Mouse (Mus musculus): ENCODE results near the gene Cggbp1.
"Not testable (repeated sequence)": the region's sequence is repeated elsewhere in the genome, so short reads cannot be mapped to it uniquely, and the experiment has no call there.

Gene Cggbp1

GRCm38 (mm10) chr16:64851563-64852362 is at the start of gene Cggbp1, which contains the start of gene Zfp654:
Cggbp1 (plus strand) TSS chr16:64851996.
Zfp654 (minus strand) TSS chr16:64851652.
- peak; percentile 100 for DNase-seq (ENCODE audit: low read depth)

GRCm38 (mm10) chr16:64803041-64803440 is 48.8 kb upstream of the Cggbp1 start:
- DNase-seq (ENCODE audit: low read depth) = no peak

GRCm38 (mm10) chr16:64817094-64817765 is 34.6 kb upstream of the Cggbp1 start:
- DNase-seq (ENCODE audit: low read depth) = no peak

- peak; percentile 46 for DNase-seq (ENCODE audit: low read depth)
These were observed 27.9 kb upstream of the Cggbp1 start for GRCm38 (mm10) chr16:64823890-64824289.

DNA sequence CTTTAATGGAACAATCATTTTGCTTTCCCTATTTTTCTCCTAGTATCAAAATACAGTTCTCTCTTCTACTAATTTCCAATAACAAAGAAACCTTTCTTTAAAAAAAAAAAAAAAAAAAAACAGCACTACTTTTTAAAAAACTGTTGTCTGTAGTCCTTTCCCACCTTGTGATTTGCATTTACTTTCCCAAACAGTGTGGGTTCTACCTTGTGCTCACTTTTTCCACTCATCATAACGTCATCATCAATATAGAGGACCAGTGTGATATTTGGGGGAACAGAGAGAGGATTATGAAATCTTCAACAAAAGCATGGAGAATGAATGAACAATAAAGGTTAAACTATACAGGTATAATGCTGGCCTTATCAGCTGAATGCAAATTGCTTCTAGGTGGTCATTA is 27.3 kb upstream of the Cggbp1 start:
- DNase-seq (ENCODE audit: low read depth) = peak; percentile 50

- DNase-seq (ENCODE audit: low read depth) = no peak
These were observed 21.5 kb upstream of the Cggbp1 start for GRCm38 (mm10) chr16:64830291-64830690.

DNA sequence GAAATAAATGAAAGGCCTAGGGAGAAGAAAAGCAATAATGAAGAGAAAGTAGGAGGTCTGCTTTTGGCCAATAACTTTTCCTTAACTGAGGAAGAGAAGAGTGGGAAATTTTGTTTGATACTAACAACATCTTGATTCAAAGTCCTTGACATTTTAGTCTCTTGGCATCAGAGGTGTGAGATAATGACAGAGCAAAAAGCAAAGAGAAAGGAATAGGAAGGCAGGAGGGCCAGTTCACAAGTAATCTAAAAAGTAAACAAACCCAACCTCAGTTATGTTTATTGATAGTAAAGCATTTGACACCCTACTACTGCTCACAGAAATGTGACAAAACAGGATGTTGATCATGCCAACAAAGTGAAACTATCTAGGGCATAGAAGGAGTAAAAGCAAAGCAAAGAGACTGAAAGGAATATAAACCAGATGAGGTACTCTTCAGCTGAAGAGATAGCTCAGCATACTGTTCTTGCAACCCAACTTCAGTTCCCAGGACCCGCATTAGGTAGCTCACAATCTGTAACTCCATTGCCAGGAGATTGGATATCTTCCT is 15.7 kb upstream of the Cggbp1 start:
- DNase-seq (ENCODE audit: low read depth) = peak; percentile 78

GRCm38 (mm10) chr16:64836709-64837108 is 15.1 kb upstream of the Cggbp1 start:
- no peak for DNase-seq (ENCODE audit: low read depth)

- DNase-seq (ENCODE audit: low read depth) = no peak
These were observed 10.1 kb upstream of the Cggbp1 start for GRCm38 (mm10) chr16:64841481-64842373.

GRCm38 (mm10) chr16:64842374-64842729 is 9.4 kb upstream of the Cggbp1 start:
- DNase-seq (ENCODE audit: low read depth) = no peak

DNA sequence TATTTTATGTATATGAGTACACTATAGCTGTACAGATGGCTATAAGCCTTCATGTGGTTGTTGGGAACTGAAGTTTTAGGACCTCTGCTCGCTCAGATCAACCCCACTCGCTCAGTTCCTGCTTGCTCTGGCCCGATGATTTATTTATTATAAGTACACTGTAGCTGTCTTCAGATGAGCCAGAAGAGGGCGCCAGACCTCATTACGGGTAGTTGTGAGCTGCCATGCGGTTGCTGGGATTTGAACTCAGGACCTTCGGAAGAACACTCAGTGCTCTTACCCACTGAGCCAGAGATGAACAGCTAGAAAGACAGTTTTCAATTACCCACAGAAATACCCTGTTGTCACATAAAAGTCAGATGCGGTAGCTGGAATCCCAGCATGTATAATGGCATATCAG is 5.8 kb upstream of the Cggbp1 start:
- peak; percentile 73 for DNase-seq (ENCODE audit: low read depth)

DNA sequence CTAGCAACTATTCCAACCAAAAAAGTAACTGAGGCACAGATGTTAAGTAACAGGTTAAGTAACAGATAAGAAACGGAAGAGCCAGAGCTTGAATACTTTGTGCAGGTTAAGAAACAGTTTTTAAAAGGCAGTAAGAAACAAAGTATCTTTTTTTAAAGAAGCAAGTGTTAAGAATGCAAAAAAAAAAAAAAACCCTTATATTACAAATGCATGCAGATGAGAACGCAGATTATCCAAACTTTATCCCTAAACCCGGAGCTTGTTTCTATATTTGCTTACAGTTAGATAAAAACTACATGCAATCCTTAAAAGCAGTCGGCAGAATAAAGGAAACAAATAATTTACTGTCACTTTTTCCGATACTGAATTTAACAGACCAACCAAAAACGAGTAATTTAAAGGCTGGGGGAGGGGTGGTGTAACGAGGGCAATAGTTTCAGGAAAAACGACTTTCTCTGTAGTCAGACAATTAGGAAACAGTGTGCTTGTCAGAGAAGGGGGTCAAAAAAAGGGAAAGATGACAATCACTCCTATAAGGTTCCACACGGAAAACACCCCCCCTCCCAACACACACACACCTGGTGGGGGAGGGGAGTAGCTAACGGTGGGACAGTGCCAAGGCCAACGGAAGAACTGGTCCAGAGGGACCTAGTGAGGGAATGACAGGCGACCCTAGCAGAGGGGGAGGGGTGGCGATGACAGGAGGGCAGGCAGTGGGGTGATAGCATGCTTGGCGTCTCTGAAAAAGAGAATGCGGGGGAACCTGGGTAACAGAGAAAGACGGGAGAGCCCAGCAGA is 1.3 kb upstream of the Cggbp1 start:
- peak; percentile 64 for DNase-seq (ENCODE audit: low read depth)

DNA sequence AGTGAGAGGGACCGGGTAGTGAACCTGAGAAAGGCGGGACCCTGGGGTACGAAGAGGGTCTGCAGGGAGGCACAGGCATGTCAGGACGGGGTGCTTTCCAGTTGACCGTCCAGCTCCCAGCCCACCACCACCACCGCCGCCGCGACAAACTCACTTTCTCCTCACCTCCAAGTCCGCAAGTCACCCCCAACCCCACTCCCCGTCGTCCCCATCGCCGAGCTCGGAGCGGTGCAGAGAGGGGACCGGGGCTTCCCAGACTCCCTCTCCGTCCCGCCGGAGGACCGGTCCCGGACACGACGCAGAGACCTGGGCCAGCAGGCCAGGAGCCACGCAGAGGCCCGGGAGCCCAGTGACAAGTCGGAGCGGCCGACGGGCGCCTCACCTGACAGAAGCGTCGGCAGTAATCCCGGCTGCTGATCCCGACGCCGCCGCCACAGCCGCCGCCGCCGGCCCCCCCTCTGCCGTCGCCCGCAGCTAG is 672 bp upstream of the Cggbp1 start:
- DNase-seq (ENCODE audit: low read depth) = no peak

GRCm38 (mm10) chr16:64852441-64852871 is 660 bp downstream of the Cggbp1 start:
- peak; percentile 60 for DNase-seq (ENCODE audit: low read depth)

DNA sequence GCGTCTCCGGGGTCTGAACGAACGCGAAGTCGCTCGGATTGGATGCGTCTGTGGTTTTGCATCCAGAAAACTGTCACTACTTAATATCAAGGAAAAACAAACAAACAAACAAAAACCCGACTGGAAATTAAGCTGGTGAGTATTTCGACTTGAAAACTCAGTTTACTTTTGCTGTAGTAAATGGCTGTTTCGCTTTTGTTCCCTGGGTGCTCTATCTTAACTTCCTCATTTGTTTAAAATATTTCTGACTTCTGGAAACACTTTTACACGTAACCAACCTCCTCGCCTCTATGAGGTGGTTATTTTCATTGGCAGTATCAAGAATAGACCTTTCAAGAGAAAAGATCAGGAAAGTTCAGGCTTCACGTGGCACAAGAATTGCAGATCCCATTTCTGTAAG is 1.1 kb downstream of the Cggbp1 start:
- DNase-seq (ENCODE audit: low read depth) = no peak

GRCm38 (mm10) chr16:64856946-64857345 is 5.2 kb downstream of the Cggbp1 start:
- DNase-seq (ENCODE audit: low read depth) = no peak

DNA sequence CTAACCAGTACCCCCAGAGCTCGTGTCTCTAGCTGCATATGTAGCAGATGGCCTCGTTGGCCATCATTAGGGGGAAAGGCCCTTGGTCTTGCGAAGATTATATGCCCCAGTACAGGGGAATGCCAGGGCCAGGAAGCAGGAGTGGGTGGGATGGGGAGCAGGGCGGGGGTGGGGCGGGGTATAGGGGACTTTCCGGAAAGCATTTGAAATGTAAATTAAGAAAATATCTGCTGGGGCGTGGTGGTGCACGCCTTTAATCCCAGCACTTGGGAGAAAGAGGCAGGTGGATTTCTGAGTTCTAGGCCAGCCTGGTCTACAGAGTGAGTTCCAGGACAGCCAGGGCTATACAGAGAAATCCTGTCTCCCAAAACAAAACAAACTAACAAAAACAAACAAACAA is 14.0 kb downstream of the Cggbp1 start:
- not testable (repeated sequence) for DNase-seq (ENCODE audit: low read depth)

- no peak for DNase-seq (ENCODE audit: low read depth)
These were observed 16.8 kb downstream of the Cggbp1 start for GRCm38 (mm10) chr16:64868613-64869012.

DNA sequence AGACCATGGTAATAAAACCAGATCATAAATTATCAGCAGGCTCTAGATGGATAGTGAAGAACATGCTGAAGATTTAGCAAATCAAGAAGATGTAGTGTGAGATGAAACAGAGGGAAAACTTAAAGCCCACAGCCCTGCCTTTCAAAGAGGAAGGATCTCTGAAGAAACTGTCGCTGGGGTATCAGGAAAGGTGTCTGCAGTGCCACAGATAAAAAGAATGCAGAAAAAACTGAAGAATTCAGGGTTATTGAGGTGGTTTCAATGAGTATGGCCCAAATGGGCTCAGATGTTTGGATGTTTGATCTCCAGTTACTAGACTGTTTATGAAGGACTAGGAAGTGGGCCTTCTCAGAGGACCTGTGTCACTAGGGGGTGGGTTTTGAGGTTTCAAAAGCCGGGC is 17.8 kb downstream of the Cggbp1 start:
- no peak for DNase-seq (ENCODE audit: low read depth)

DNA sequence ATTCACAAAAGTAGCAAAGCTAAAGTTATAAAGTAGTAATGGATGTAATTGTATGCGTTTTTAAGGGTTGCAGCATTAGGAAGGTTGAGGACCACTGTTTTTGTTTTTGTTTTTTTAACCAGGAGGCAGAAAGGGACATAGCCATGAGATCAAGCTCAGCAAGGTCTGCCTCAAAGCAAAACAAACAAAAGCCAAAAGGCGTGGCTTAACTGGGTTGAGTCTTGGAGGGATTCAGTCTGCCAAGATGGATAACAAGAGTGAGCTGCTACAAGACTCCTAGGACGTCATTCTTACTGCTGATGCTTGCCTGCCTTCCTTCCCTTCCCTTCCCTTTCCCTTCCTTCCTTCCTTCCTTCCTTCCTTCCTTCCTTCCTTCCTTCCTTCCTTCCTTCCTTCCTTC is 20.5 kb downstream of the Cggbp1 start:
- peak; percentile 47 for DNase-seq (ENCODE audit: low read depth)

GRCm38 (mm10) chr16:64872841-64873240 is 21.0 kb downstream of the Cggbp1 start:
- peak; percentile 68 for DNase-seq (ENCODE audit: low read depth)
